Mouse (Mus musculus): ENCODE measurements at regions not wholly inside any gene's neighbourhood (a gene's known extent, or its start where the extent isn't known, plus 50 kb on each side); places are given as distances from the start of the nearest gene placed in this dataset.

DNA sequence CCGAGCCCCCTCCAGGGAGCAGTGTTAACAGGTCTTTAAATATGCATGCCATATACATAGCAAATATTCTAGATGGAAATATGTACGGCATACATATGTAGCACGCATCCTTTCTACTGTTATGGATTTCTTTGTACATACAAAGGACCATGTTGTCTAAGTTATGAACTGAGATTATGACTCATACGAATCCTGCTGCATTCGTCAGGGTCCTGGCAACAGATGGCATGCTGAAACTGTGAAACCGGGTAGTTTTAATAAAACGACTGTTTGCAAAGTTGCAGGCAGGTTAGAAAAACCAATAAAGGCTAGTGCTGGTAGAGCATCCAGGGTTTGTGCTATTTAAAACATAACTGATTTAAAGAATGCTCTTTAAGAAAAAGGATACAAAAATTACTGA lies 88.8 kb upstream of the Tlk1 start:
- no peak for DNase-seq

DNA sequence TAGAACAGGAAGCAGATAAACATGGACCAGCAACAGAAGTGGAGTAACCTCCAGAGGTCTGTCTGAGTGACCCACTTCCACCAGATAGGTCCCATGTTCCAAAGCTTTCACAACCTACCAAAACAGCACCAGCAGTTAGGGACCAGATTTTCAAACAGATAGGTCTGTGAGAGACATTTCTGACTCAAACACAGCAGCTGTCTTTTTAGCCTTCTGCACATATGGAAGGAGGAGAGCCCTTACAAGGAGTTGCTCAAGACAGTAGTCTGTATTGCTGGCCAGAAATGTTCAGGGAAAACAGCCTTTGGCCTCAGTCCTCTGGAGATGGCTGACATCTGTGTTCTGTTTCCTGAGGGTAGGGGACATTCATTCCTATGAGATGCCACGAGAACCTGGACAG lies 83.9 kb upstream of the Tlk1 start:
- no peak for DNase-seq

GRCm38 (mm10) chr2:70908579-70908978 lies 83.1 kb upstream of the Tlk1 start:
- no peak for DNase-seq

DNA sequence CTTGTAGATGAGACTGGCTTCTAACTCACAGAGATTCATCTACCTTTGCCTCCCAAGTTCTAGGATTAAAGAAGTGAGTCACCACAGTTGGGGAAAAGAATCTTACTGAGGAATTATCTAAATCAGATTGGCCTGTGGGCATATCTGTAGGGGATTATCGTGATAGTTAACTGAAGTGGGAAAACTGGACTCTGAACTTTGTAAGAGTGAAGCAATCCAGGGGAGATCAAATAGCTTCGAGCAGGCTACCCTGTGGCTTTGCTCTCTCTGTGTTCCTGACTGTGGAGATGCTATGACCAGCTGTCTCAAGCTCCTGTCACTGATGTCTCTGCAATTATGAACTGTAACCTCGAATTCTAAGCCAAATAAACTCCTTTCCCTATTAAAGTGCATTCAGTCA lies 80.7 kb upstream of the Tlk1 start:
- DNase-seq: no peak

- DNase-seq: no peak
Measured at GRCm38 (mm10) chr2:70904429-70904828, 78.9 kb upstream of the Tlk1 start.

DNA sequence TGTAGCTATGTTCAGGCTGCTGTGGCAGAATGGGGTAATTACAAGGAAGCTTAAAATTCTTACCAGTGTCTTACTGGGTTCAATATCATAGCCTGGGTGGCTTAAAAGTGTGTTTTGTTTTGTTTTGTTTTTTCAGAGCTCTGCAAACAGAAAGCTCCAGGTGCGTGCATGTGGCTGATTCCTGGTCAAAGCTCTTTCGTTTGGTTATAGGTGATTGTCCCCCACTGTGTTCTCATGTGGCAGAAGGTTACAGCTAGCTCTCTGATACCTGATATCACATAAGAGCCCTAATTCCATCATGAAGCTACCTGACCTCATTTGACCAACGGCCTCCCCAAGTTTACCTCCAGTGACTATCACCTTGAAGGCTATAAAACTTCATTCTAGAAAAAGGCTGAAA lies 76.7 kb upstream of the Tlk1 start:
- no peak for DNase-seq

- DNase-seq: no peak
Measured at GRCm38 (mm10) chr2:70901479-70901878, 76.0 kb upstream of the Tlk1 start.

DNA sequence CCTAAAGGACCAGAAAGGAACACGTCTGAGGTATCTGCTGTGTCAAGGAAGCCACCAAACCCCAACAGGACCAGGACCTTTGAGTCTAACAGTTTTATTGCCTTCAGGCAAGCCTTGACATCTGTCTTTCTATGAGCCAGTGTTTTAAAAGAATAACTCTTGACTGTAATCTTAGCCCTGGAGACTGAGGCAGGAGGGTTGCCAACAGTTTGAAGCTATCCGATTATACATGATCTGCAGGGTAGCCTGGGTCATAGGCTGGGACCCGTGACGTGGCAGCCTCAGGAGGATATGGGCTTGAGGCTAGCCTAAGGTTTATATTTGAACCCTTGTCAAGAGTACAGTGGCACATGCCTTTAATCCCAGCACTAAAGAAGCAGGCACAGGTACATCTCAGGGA lies 73.5 kb upstream of the Tlk1 start:
- DNase-seq: no peak

GRCm38 (mm10) chr2:70898396-70898795 lies 72.9 kb upstream of the Tlk1 start:
- no peak for DNase-seq

- no peak for DNase-seq
Measured at GRCm38 (mm10) chr2:70897373-70897772, 71.8 kb upstream of the Tlk1 start.

- DNase-seq: peak; percentile 5
Measured at GRCm38 (mm10) chr2:70889522-70890100, 64.1 kb upstream of the Tlk1 start.

DNA sequence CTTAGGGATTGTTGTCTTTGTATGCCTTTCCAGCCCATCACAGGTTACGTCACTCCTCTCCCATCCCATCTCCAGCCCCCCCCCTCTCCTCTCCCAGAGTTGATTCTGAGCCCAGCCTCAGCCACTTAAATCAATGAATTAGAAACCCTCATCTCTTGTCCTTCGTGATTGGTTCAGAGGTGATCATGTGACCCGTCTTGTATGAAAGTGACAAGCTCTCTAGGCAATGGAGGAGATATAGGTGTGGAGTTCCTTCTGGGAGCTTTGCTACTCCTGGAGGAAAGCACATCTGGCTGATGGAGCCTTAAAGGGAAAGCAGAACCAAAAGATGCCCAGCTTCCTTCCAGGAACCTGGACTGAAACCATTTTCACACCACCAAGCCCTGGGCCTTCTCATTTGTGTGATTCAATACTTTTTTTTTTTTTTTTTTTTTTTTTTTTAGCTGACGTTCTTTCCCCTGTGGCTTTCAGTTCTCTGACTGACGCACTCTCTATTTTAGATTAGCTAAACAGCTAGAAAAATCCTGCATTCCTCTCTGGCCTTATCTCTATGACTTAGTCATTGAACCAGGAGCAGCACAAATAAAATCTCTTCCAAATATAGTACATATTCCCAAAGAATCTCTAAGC lies 63.4 kb upstream of the Tlk1 start:
- DNase-seq: no peak

- DNase-seq: peak; percentile 40
Measured at GRCm38 (mm10) chr2:70886831-70887230, 61.3 kb upstream of the Tlk1 start.

- no peak for DNase-seq
Measured at GRCm38 (mm10) chr2:70885674-70886073, 60.1 kb upstream of the Tlk1 start.

DNA sequence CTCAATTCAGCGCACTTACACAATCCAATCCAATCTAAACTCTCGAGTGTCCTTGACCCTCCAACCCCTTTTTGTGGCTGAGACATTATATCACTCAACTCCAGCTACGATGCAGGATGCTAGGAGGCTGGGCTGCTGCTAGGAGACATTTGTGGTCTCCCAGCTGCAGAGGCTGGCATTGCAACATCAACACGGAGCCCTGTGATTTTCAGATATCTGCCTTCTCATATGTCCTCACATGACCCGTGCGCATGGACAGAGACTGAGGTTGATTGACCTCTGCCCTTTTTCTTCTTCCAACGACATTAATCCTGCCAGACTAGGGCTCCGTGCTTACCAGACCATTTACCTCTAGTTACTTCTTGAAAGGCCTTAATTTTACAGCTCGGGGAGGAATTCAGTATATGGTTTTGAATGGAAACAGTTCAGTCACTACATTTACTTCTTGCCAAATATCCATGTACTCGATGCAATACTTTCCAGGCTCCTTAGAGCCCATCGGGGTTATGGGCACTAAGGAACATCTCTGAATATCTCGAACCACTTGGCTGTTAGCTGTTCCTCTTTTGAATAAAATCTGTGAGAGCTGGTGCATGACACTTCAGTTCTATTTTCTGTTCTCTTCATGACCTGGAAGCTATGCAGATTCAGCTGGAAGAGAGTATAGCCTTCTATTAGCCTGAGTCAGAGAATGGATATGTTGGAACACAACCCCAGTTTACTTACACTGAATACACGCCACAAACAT lies 52.0 kb upstream of the Tlk1 start:
- DNase-seq: no peak

DNA sequence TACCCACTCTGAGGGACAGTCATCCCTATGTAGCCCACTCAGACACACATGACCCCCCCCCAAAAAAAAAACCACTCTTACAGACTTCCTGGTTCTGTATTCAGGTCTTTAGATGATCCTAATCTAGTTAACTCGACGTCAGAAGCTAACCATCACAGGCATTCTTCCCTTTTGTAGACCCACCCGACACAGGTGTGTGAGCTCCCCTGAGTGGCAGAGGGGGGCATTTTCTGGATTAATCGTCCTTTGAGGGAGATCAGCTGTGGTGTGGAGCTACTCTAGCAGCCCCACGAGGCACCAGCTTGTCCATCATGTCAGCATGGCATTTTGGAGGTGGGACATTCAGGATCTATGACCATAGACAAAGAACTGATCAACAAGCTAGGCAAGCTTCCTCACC lies 50.7 kb upstream of the Tlk1 start:
- DNase-seq: no peak
